Mouse (Mus musculus): ENCODE data around the gene Slc37a2.

GRCm38 (mm10) chr9:37213060-37213738 lies 42.3 kb downstream of the Slc37a2 start:
- TF ChIP-seq FLI1 (IDR thresholded peaks at IDR 0.05; ENCODE audit: low read length): no peak
- no peak for TF ChIP-seq GATA1 (IDR thresholded peaks at IDR 0.05; ENCODE audit: borderline replicate concordance, low read length)

All from megakaryocyte, embryonic 14.5 days (primary cell).